Mouse (Mus musculus) testis, adult 2 months (tissue): ENCODE data around the gene Tssk1. TPM values are rescaled to one million over a fixed set of nuclear protein-coding genes. Genes with fewer than 3 reads are reported as not detected.

Source experiments
- H3K27ac ChIP-seq: fragments of 200-500 bp; 2 replicates; pipeline ENCODE4 v1.5.1; 2012; ENCODE audit warnings: low read depth, low read length; ENCODE audit not compliant: control insufficient read depth, insufficient read depth
- H3K27me3 ChIP-seq: fragments of 200-500 bp; 2 replicates; pipeline ENCODE4 v1.6.1; 2012; ENCODE audit warnings: mild to moderate bottlenecking, low read length, moderate library complexity; ENCODE audit not compliant: control insufficient read depth, insufficient read depth
- H3K36me3 ChIP-seq: fragments of 200-500 bp; 2 replicates; pipeline ENCODE4 v1.6.1; 2012; ENCODE audit warnings: mild to moderate bottlenecking, low read length; ENCODE audit not compliant: control insufficient read depth, insufficient read depth
- H3K4me1 ChIP-seq: fragments of 200-500 bp; 2 replicates; pipeline ENCODE4 v1.6.1; 2012; ENCODE audit warnings: low read length; ENCODE audit not compliant: control insufficient read depth, insufficient read depth
- H3K4me3 ChIP-seq: fragments of 200-500 bp; 2 replicates; pipeline ENCODE4 v1.5.1; 2012; ENCODE audit warnings: low read depth, mild to moderate bottlenecking, low read length, moderate library complexity, mixed read lengths; ENCODE audit not compliant: control insufficient read depth
- CTCF ChIP-seq: fragments of 200-500 bp; IDR thresholded peaks from 2 replicates; pipeline ENCODE4 v1.5.1; 2012; ENCODE audit warnings: low read depth, mild to moderate bottlenecking, inconsistent platforms, low read length, moderate library complexity; ENCODE audit not compliant: control insufficient read depth, insufficient read depth, insufficient replicate concordance
- POLR2A ChIP-seq: fragments of 200-500 bp; IDR thresholded peaks from 2 replicates; pipeline ENCODE4 v1.6.1; 2012; ENCODE audit warnings: low read depth, mild to moderate bottlenecking, inconsistent platforms, low read length, moderate library complexity; ENCODE audit not compliant: control insufficient read depth
- polyA plus RNA-seq: library from polyadenylated mRNA; depleted of rRNA; stranded (reverse); fragments of >200 nt; gene quantifications from 2 replicates; pipeline ENCODE4 v1.2.3, GENCODE M21; 2012; rRNA removed

Gene Tssk1
- polyA plus RNA-seq, result 175 and 177 TPM in 2 replicates

DNA sequence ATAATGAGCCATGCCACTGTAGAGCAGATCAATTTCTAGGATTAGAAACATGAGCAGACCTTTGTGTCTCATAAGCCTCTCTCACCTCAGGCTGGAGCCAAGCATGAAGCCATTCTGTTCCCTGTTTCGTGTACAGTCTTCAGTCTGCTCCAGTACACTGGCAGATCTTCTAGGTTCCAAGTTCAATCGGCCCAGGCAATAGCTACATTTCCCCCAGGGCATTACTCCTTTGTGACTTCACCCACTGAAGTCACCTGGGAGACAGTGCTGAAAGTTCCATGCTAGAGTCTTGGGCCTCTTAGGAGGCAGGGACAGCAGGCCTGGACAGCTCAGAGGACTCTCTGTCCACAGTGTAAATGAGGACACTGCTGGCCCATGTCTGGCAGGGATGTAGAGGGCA is at the start of gene Tssk1:
Tssk1 (plus strand) TSS at position 301 of the 400 bp plus-strand sequence.
- H3K4me3 ChIP-seq, result peak within 1 kb of the TSS; percentile 90
- no peaks in the 10 kb centered on the region for H3K36me3 ChIP-seq
- no peaks in the 10 kb centered on the region for H3K27me3 ChIP-seq
- peak within 1 kb of the TSS; percentile 84 for H3K27ac ChIP-seq
- no peak for TF ChIP-seq CTCF
- peak; percentile 73; the same call in 1 of the 2 replicates for TF ChIP-seq POLR2A
- H3K4me1 ChIP-seq, result peaks cover 8% of the 10 kb centered on the region

- H3K4me3 ChIP-seq, result no peak overlapping the region
- H3K4me1 ChIP-seq, result no peaks in the 10 kb centered on the region
- H3K27me3 ChIP-seq, result no peaks in the 10 kb centered on the region
- H3K27ac ChIP-seq, result no peak overlapping the region
- no peaks in the 10 kb centered on the region; the same call in 1 of the 2 replicates for H3K36me3 ChIP-seq
- TF ChIP-seq CTCF (no peak), POLR2A (no peak)
These were observed 45.6 kb upstream of the Tssk1 start for GRCm38 (mm10) chr16:17848431-17848830.

- Histone ChIP-seq H3K36me3 (no peaks in the 10 kb centered on the region; the same call in 1 of the 2 replicates), H3K27ac (no peak overlapping the region), H3K4me3 (no peak overlapping the region), H3K4me1 (no peaks in the 10 kb centered on the region), H3K27me3 (no peaks in the 10 kb centered on the region)
- TF ChIP-seq POLR2A (no peak), CTCF (peak; percentile 24; the same call in 1 of the 2 replicates)
These were observed 45.1 kb upstream of the Tssk1 start for GRCm38 (mm10) chr16:17848928-17849327.

DNA sequence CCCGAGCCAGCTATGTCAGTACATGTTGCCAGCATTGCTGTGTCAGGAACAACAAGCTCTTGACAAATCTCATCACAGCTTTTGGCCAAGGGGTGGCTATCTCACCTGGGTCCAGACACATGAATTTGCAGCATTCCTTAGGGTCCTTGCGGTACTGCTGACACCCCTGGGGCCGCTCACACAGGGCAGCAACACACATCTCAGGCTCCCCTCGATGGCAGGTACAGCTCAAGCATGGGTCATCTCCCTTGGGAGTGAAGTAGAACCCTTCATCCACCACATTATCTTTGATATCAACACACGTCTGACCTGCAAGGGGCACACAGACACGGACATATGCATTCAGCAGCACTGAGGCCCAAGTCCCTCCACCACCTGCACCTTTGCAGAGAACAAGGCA is 44.5 kb upstream of the Tssk1 start:
- no peak overlapping the region for H3K4me3 ChIP-seq
- no peak overlapping the region for H3K27ac ChIP-seq
- TF ChIP-seq POLR2A (no peak), CTCF (no peak)
- no peaks in the 10 kb centered on the region for H3K4me1 ChIP-seq
- no peaks in the 10 kb centered on the region; the same call in 1 of the 2 replicates for H3K36me3 ChIP-seq
- H3K27me3 ChIP-seq, result no peaks in the 10 kb centered on the region

- Histone ChIP-seq H3K36me3 (peaks cover 2% of the 10 kb centered on the region; the same call in 1 of the 2 replicates), H3K4me3 (no peak overlapping the region)
These were observed 42.7 kb upstream of the Tssk1 start for GRCm38 (mm10) chr16:17851331-17851730.

GRCm38 (mm10) chr16:17851860-17852259 is 42.2 kb upstream of the Tssk1 start:
- Histone ChIP-seq H3K4me3 (no peak overlapping the region), H3K36me3 (peaks cover 2% of the 10 kb centered on the region; the same call in 1 of the 2 replicates), H3K27me3 (no peaks in the 10 kb centered on the region), H3K4me1 (no peaks in the 10 kb centered on the region), H3K27ac (no peak overlapping the region)
- no peak for TF ChIP-seq POLR2A
- no peak for TF ChIP-seq CTCF

More at GRCm38 (mm10) chr16:17851331-17851730, 42.7 kb upstream of the Tssk1 start:
- no peaks in the 10 kb centered on the region for H3K4me1 ChIP-seq
- H3K27me3 ChIP-seq, result no peaks in the 10 kb centered on the region
- H3K27ac ChIP-seq, result no peak overlapping the region
- no peak for TF ChIP-seq POLR2A
- TF ChIP-seq CTCF, result no peak

DNA sequence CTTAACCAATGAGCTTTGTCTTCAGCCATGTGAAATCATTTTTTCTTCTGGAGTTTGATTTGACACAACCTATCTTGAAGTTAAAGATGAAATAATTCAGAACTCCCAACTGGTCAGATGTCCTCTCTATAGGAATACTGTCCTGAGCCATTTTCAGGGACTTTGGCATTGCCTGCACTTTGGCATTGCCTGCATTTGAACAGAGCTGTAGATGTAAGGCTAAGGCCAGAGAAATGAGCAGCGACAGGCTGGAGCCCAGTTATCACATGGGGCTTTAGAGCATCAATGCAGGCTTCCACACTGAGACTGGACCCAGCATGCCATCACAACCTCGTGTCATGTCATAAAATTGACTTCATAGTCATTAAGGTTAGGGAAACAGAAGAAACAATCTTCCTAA is 40.8 kb upstream of the Tssk1 start:
- TF ChIP-seq CTCF (no peak), POLR2A (no peak)
- Histone ChIP-seq H3K36me3 (peaks cover 3% of the 10 kb centered on the region; the same call in 1 of the 2 replicates), H3K27ac (no peak overlapping the region), H3K4me1 (no peaks in the 10 kb centered on the region), H3K4me3 (no peak overlapping the region), H3K27me3 (no peaks in the 10 kb centered on the region)

GRCm38 (mm10) chr16:17857157-17857556 is 36.9 kb upstream of the Tssk1 start:
- Histone ChIP-seq H3K27ac (no peak overlapping the region), H3K4me3 (no peak overlapping the region), H3K27me3 (no peaks in the 10 kb centered on the region), H3K4me1 (no peaks in the 10 kb centered on the region), H3K36me3 (peaks cover 3% of the 10 kb centered on the region; the same call in 1 of the 2 replicates)
- no peak for TF ChIP-seq POLR2A
